Mouse (Mus musculus) embryonic stem cell, embryonic (primary cell): ENCODE measurements around the gene Acot6.

ENCODE experiments used
- CTCF ChIA-PET, 4 experiments: fragments of 300-600 bp in 2 of 4; fragments of 350-600 bp in 2 of 4; sonication (Branson Sonifier 250); formaldehyde crosslinking; loops; one replicate each; lab custom pipeline; 2022; ENCODE audit warnings: inconsistent platforms in 2 of 4; lab: Charles Lee
- POLR2A ChIA-PET, 4 experiments: fragments of 300-600 bp in 2 of 4; fragments of 350-600 bp in 2 of 4; sonication (Branson Sonifier 250); formaldehyde crosslinking; loops; one replicate each; lab custom pipeline; 2022; ENCODE audit warnings: antibody characterized with exemption in 4 of 4, inconsistent platforms in 1 of 4; lab: Charles Lee

The Acot6 gene

GRCm38 (mm10) chr12:84160491-84160890, 60.0 kb downstream of the Acot6 start:
- CTCF ChIA-PET, result interaction anchor here (0.6 to 3.9 kb wide), 7 partner anchors 16 to 1237 kb away, joined by 3 to 36 read pairs (median 5); partner anchors contain the start of gene Elmsan1 (in 1 of the 4)
- POLR2A ChIA-PET, result interaction anchor here in 2 of 4 experiments (0.7 to 7.1 kb wide), 13 partner anchors 10 to 583 kb away, joined by 3 to 80 read pairs (median 11); partner anchors contain the start of gene Pnma1 (in 2 of the 2)
